Mouse (Mus musculus): ENCODE data around the gene Vmn2r93. TPM values are rescaled to one million over a fixed set of nuclear protein-coding genes. Genes with fewer than 3 reads are reported as not detected.

Gene Vmn2r93
- polyA plus RNA-seq (2015; fragmentation: Nextera tagmentation; extraction: Ambion mirVana), result not detected in 2 replicates

DNA sequence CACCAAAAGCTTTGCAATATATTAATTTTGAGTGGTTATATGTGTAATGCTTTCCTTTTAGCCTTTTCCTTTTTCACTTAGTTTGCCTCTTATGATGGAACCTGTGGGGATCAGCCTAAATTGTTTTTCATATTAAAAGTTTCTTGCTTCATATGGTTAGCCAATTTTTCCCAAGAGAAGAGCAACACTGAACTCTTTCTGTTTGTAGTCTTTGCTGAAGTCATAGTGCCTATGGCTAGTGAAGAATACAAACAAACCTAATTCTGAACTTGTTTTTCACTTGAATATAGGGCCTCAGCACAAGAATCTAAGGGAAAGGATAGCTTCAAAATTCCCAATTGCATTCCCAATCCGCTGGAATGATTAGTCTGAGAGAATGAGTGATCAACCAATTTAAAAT is at the start of gene Vmn2r93:
Gene Vmn2r93, plus strand, starts transcription at position 301 of the 400 bp plus-strand sequence.
- Histone ChIP-seq H3K36me3 (no peaks in the 10 kb centered on the region), H3K4me1 (no peaks in the 10 kb centered on the region), H3K9me3 (replicated peaks) (peaks cover 3% of the 10 kb centered on the region; the same call in 1 of the 2 replicates), H3K9ac (replicated peaks) (no peak within 1 kb of the TSS), H3K4me3 (replicated peaks) (no peak within 1 kb of the TSS), H3K4me2 (no peak within 1 kb of the TSS), H3K27ac (replicated peaks) (no peak within 1 kb of the TSS), H3K27me3 (replicated peaks) (no peaks in the 10 kb centered on the region)
- ATAC-seq (ENCODE audit: low FRiP score), result no peak
- WGBS, result 39% methylated on average over 1 of the region's 1 CpGs

GRCm38 (mm10) chr17:18277656-18278055 is 20.2 kb upstream of the Vmn2r93 start, which contains the start of gene Vmn2r94:
Vmn2r94 (minus strand) TSS chr17:18277756.
- no peaks in the 10 kb centered on the region for H3K27me3 ChIP-seq (replicated peaks)
- no peak for ATAC-seq (ENCODE audit: low FRiP score)
- 65% methylated on average over 2 of the region's 2 CpGs for WGBS
- H3K27ac ChIP-seq (replicated peaks), result no peak within 1 kb of the TSS
- peaks cover 6% of the 10 kb centered on the region; the same call in 1 of the 2 replicates for H3K9me3 ChIP-seq (replicated peaks)
- no peaks in the 10 kb centered on the region for H3K36me3 ChIP-seq
- H3K4me1 ChIP-seq, result no peaks in the 10 kb centered on the region
- no peak within 1 kb of the TSS for H3K4me3 ChIP-seq (replicated peaks)
- H3K4me2 ChIP-seq, result no peak within 1 kb of the TSS
- H3K9ac ChIP-seq (replicated peaks), result no peak within 1 kb of the TSS

GRCm38 (mm10) chr17:18323031-18323430 is 25.1 kb downstream of the Vmn2r93 start:
- Histone ChIP-seq H3K9me3 (replicated peaks) (peaks cover 16% of the 10 kb centered on the region; the same call in 1 of the 2 replicates), H3K4me3 (replicated peaks) (no peak overlapping the region), H3K27me3 (replicated peaks) (no peaks in the 10 kb centered on the region), H3K27ac (replicated peaks) (no peak overlapping the region), H3K9ac (replicated peaks) (no peak overlapping the region), H3K4me1 (no peaks in the 10 kb centered on the region), H3K4me2 (no peak overlapping the region), H3K36me3 (no peaks in the 10 kb centered on the region)
- ATAC-seq (ENCODE audit: low FRiP score), result no peak
- WGBS, result 100% methylated on average over 2 of the region's 2 CpGs

DNA sequence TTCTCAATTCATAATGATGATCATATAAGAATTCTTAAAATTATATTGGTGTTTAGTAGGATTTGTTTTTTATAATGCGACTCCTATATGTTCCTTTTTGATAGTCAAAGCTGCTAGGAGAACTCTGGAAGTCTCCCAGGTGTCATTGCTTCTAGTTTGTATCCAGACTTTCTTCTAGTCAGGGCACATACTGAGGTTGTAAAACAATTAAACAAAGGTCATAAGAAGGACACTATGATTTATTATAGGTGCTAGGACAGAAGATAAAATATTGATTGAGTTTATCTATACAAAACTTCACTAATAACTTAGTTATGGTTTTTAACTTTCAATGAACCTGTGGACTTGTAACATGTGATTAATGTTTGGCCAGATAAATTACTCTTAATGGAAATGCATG is 62.1 kb downstream of the Vmn2r93 start:
- no peaks in the 10 kb centered on the region for H3K27me3 ChIP-seq (replicated peaks)
- no peaks in the 10 kb centered on the region for H3K36me3 ChIP-seq
- H3K4me1 ChIP-seq, result no peaks in the 10 kb centered on the region
- no peak overlapping the region for H3K4me3 ChIP-seq (replicated peaks)
- H3K9ac ChIP-seq (replicated peaks), result no peak overlapping the region
- H3K4me2 ChIP-seq, result no peak overlapping the region
- peaks cover 5% of the 10 kb centered on the region; the same call in 1 of the 2 replicates for H3K9me3 ChIP-seq (replicated peaks)
- H3K27ac ChIP-seq (replicated peaks), result no peak overlapping the region
- ATAC-seq (ENCODE audit: low FRiP score), result no peak
- 81% methylated on average over 1 of the region's 1 CpGs for WGBS

DNA sequence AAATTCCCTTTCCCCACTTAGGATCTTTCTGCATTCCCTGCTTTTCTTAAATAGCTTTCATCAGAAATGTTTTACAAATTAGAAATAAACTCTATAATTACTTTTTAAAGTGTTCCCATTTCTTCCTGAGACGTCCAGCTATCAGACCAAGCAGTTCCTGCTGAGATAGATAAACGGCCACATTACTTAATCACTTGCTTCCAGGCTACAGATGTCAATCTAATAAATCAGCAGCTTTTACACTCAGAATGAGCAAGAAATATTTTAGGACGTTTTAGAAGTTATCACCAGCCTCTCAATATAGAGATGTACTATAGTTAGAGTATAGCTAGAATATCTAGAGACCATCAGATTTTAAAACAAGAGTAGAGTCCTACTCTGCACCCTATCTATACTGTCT is 62.7 kb downstream of the Vmn2r93 start:
- no peak for ATAC-seq (ENCODE audit: low FRiP score)
- WGBS, result 51% methylated on average over 3 of the region's 3 CpGs

More for the DNA sequence above, 62.7 kb downstream of the Vmn2r93 start:
- Histone ChIP-seq H3K27ac (replicated peaks) (no peak overlapping the region), H3K9ac (replicated peaks) (no peak overlapping the region), H3K4me2 (no peak overlapping the region), H3K36me3 (no peaks in the 10 kb centered on the region), H3K27me3 (replicated peaks) (no peaks in the 10 kb centered on the region), H3K4me1 (no peaks in the 10 kb centered on the region), H3K9me3 (replicated peaks) (peaks cover 7% of the 10 kb centered on the region; the same call in 1 of the 2 replicates), H3K4me3 (replicated peaks) (no peak overlapping the region)

Other genes starting within 250 kb of the Vmn2r93 start
- gene Vmn2r124, start 248.7 kb upstream of the Vmn2r93 start, polyA plus RNA-seq (2015; fragmentation: Nextera tagmentation; extraction: Ambion mirVana), result 0.03 TPM in 1 of 2 replicates, not detected in the other
- gene Vmn2r91, start 213.1 kb upstream of the Vmn2r93 start, polyA plus RNA-seq (2015; fragmentation: Nextera tagmentation; extraction: Ambion mirVana), result not detected in 2 replicates
- not detected in 2 replicates for gene Vmn2r92, start 146.2 kb upstream of the Vmn2r93 start, polyA plus RNA-seq (2015; fragmentation: Nextera tagmentation; extraction: Ambion mirVana)
- not detected in 2 replicates for gene Vmn2r94, start 20.3 kb upstream of the Vmn2r93 start, polyA plus RNA-seq (2015; fragmentation: Nextera tagmentation; extraction: Ambion mirVana)
- gene Vmn2r95, start 126.0 kb downstream of the Vmn2r93 start, polyA plus RNA-seq (2015; fragmentation: Nextera tagmentation; extraction: Ambion mirVana), result not detected in 2 replicates

All from neural tube, embryonic 15.5 days (tissue).